Mouse (Mus musculus): ENCODE measurements around the gene Nav2. TPM values are rescaled to one million over a fixed set of nuclear protein-coding genes. Genes with fewer than 3 reads are reported as not detected.

Nav2 gene
- total RNA-seq, 2 experiments from 2014 or later, result 6.1 to 7.5 TPM

GRCm38 (mm10) chr7:49420139-49420802, 511.8 kb downstream of the Nav2 start:
- DNase-seq (ENCODE audit: low spot score in 2 of 2), result no peak

- no peak for DNase-seq (ENCODE audit: low spot score in 2 of 2)
Observed at GRCm38 (mm10) chr7:49421261-49421660, 512.7 kb downstream of the Nav2 start.

GRCm38 (mm10) chr7:49423943-49424342, 515.4 kb downstream of the Nav2 start:
- no peak for DNase-seq (ENCODE audit: low spot score in 2 of 2)

- peak; percentile 47 to 50 for DNase-seq (ENCODE audit: low spot score in 2 of 2)
Observed at GRCm38 (mm10) chr7:49426060-49426459, 517.5 kb downstream of the Nav2 start.

GRCm38 (mm10) chr7:49427843-49428242, 519.3 kb downstream of the Nav2 start:
- DNase-seq (ENCODE audit: low spot score in 2 of 2), result no peak

DNA sequence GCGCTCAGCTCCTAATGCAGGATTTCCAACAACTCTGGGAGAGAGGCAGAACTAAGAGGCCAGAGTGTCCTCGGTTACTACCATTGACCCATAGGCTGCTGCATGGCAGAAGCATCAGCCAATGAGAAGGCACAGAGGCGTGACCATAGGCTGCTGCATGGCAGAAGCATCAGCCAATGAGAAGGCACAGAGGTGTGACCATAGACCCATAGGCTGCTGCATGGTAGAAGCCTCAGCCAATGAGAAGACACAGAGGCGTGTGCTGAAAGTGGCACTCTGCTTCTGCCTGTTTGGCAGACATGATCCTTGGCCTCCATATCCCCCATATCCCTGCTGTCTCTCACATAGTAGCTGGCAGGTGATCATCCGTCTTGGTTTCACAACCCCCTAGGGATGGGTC, 520.4 kb downstream of the Nav2 start:
- DNase-seq (ENCODE audit: low spot score in 2 of 2), result no peak

DNA sequence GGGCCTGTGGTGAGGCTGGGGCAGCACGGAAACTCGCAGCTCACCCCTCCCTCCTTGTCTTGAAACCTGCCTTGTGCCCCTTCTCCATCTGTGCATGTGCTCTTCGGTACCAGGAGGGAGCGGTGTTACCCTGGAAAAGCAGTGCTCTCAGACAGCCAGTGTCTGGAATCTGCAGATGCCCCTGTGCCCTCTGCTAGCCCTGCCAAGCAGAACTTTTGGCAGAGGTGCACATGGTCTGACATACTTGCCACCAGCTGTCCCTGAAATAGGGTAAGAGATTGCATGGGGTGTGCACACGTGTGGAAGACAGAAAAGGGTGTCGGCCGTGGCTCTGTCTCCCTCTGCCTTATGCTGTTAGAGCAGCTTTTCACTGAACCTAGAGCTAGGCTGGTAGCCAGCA, 522.3 kb downstream of the Nav2 start:
- no peak for DNase-seq (ENCODE audit: low spot score in 2 of 2)

- DNase-seq (ENCODE audit: low spot score in 2 of 2), result no peak
Observed at GRCm38 (mm10) chr7:49433945-49434344, 525.4 kb downstream of the Nav2 start.

DNA sequence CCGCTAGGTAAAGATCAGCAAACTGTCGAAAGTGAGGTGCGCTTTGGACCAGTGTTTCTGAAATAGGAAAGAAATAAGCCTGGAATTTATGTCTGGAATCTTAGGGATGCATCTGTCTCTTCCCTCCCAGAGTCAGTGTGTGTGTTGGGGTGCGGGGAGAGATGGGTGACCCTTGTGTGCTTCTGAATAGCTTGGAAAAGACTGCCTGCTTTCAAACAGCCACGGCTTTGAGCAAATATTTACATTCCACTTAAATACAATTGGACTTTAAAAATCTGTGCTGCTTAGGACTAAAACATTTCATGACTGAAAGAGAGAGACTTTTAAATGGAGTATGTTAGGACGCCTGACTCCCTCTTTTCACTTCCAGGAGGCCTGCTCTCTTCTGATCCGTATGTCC, 528.0 kb downstream of the Nav2 start:
- DNase-seq (ENCODE audit: low spot score in 2 of 2), result no peak

DNA sequence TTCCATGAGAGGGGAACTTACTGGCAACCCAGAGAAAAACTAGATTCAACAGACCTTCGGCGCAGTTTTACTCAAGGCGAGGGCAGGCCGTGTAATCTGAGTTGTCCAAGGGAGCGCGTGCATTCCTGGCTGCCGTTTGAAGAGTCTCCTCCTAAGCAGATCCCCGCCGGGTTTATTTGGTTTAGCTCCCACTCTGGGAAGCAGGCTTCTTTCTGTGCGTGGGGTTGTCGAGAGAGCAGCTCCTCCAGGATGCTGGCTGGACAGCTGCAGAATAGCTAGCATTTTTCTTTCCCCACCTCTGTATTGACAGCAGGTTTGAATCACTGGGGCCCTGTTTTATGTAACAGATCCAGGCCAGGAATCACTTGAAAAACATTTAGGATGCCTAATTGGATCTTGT, 529.4 kb downstream of the Nav2 start:
- DNase-seq (ENCODE audit: low spot score in 2 of 2), result no peak

GRCm38 (mm10) chr7:49439136-49439535, 530.6 kb downstream of the Nav2 start:
- DNase-seq (ENCODE audit: low spot score in 2 of 2), result peak; percentile 32 to 36

- DNase-seq (ENCODE audit: low spot score in 2 of 2), result no peak
Observed at GRCm38 (mm10) chr7:49440333-49440969, 531.9 kb downstream of the Nav2 start.

- DNase-seq (ENCODE audit: low spot score in 2 of 2), result no peak
Observed at GRCm38 (mm10) chr7:49442174-49442573, 533.7 kb downstream of the Nav2 start.

GRCm38 (mm10) chr7:49448580-49448979, 540.1 kb downstream of the Nav2 start:
- no peak for DNase-seq (ENCODE audit: low spot score in 2 of 2)

- peak in 1 of 2 experiments; percentile 31 for DNase-seq (ENCODE audit: low spot score in 2 of 2)
Observed at GRCm38 (mm10) chr7:49450261-49451141, 542.0 kb downstream of the Nav2 start.

DNA sequence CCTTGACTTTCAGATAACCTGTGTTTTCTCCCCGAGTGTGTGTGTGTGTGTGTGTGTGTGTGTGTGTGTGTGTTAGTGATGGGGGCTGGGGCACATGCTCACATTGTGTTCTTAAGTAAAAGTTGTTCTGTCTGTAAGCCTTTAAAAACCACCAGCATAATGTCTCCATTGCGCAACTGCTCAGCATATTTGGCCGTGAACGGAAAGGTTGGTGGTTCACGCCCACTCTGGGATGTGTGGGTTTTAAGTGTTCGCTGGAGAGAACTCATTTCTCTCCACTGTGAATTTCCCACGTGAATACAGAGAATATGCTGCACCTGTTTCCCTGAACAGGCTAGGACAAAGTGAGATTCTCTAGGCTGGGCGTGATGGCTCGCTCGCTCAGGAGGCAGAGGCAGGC, 542.7 kb downstream of the Nav2 start:
- DNase-seq (ENCODE audit: low spot score in 2 of 2), result no peak

- DNase-seq (ENCODE audit: low spot score in 2 of 2), result no peak
Observed at GRCm38 (mm10) chr7:49452274-49452673, 543.8 kb downstream of the Nav2 start.

DNA sequence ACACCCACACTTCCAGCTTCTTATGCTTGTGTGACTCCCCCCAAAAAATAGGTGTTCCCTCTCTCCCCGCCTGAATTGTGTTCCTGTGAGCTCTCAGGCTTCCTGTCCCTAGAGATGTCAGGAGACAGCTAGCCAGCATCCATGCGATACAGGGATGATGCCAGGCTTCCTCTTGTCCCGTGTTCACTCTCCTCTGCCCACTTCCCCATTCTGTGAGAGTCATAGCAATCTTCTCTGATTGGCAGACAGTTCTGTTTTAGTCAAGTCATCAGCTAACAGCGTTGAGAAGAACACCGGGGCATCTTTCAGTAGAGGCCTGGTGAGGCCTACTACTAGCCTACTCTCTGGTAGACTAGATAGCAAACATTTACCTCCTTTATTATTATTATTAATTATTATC, 546.1 kb downstream of the Nav2 start:
- no peak for DNase-seq (ENCODE audit: low spot score in 2 of 2)

GRCm38 (mm10) chr7:49456148-49456547, 547.6 kb downstream of the Nav2 start:
- peak; percentile 37 to 47 for DNase-seq (ENCODE audit: low spot score in 2 of 2)

- no peak for DNase-seq (ENCODE audit: low spot score in 2 of 2)
Observed at GRCm38 (mm10) chr7:49457398-49457797, 548.9 kb downstream of the Nav2 start.

DNA sequence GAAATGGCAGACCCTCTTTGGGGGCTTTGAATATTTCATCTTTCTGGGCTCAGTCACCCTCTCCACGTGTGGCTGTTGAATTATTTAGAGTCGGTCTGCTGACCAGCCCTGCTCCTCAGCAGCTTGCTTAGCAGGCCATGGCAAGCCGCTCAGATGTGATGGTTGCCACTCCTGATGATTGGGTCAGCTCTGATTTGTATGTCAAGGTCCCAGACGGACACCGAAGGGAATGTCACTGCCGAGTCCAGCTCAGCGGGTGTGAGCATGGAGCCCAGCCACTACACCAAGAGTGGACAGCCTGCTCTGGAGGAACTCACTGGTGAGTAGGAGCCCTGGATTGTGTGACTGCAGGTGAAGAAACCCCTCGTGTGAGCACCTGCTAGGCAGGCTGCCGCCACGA, 549.4 kb downstream of the Nav2 start:
- DNase-seq (ENCODE audit: low spot score in 2 of 2), result no peak

DNA sequence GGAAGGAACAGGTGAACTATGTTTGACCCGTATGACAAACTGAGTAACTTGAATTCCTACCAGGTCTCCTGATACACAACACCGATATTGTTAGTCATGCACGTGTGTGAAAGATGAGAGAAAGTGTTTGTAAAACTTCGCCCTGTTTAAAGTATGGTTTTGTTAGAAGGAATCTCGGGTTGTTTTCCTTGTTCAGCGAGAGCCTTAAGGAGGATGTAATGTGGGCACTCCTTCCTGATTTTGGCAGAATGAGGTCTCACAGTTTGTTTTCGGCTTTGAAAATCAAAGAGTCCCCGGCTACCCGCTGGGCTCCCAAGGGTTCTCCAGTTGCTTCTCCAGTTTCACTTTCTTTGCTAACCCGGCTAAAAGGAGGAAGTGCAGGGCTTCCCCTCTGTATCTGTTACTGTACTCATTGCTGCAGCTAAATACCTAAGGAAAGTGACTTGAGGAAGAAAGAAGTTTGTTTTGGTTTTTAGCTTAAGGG, 553.9 kb downstream of the Nav2 start:
- no peak for DNase-seq (ENCODE audit: low spot score in 2 of 2)

Data from adrenal gland, adult 18-20 months (tissue).